Mouse (Mus musculus): ENCODE data around the gene Gata2.

Gata2 gene

DNA sequence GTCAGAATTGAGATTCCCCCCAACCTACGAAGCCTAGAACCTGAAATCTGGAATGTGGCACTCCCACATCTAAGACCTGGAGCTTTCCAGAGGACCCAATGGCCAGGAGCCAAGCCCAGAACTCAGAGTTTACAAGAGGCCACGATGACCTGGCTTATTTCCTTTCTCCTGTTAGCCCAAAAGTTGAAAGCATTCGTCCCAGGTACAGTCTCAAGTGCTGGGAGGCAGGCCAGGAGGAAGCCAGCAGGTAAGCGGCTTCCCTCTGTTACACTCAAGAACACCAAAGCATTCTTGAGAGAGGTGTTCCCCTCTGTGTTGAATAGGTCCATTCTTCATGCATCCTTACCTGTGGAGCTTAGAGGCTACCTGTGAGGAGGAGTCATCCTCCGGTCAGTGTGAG, 15.8 kb downstream of the Gata2 start:
- no peak for DNase-seq

GRCm38 (mm10) chr6:88210182-88210581, 16.5 kb downstream of the Gata2 start:
- no peak for DNase-seq

GRCm38 (mm10) chr6:88215797-88216196, 22.1 kb downstream of the Gata2 start:
- DNase-seq, result no peak

- no peak for DNase-seq
Observed at GRCm38 (mm10) chr6:88216199-88216598, 22.5 kb downstream of the Gata2 start.

GRCm38 (mm10) chr6:88219094-88219493, 25.4 kb downstream of the Gata2 start:
- DNase-seq, result no peak

DNA sequence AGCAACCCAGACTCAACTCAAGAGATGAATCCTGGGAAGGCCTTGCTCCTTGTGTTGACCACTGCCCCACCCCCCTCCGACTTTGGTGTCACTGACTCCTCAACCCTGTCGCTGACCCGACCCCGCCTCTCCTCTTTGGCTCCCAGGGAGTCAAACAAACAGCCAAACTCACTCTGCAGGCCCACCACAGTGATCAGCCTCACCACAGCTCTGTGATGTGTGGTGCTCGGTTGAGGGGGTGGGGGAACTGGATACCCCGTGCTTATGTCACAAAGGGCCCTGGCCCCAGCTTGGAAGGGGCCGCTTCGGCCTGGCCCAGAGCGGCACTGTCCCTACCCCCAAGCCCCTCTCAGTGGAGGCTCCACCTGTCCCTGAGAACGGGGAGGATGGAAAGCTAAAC, 28.3 kb downstream of the Gata2 start, which contains the start of gene Dnajb8:
Gene Dnajb8, plus strand, starts transcription at position 301 of the 400 bp plus-strand sequence.
- DNase-seq, result no peak

GRCm38 (mm10) chr6:88226570-88226994, 32.9 kb downstream of the Gata2 start:
- DNase-seq, result no peak

- DNase-seq, result no peak
Observed at GRCm38 (mm10) chr6:88227537-88227936, 33.8 kb downstream of the Gata2 start.

DNA sequence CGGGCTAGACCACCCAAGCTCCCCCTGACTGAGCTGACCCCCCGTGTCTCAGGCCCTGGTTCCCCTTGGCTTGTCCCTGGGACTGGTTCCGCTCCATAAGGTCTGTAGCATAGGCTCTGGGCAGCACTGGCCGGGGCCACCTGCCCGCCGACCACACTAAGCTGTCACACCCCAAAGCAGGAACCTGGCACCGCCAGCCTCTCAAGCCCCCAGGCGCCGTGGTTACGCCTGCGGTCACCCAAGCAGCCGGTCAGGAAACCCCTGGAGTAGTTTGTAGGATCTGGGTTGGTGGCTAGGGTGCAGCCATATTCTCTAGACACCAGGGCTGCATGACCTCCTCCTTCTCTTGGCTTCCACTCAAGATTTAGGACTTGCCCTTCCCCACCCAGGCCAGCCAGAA, 35.5 kb downstream of the Gata2 start:
- DNase-seq, result no peak

DNA sequence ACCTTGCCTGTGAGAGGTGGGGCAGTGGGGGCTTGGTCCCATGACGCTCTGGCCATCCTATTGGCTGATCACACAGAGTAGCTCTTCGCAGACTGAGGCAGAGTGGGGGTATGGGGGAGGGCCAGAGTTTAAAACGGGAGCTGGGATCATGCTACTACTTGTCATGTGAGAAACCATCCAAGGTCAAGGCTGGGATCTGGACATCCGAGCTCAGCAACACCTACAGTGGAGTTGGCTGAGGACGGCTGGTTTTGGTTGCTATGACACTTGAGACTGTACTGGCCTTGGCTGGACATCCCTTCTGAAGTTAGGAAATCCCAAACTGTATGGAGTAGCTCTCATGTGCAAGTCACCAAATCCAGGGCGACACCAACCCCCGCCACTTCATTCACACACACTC, 38.1 kb downstream of the Gata2 start:
- no peak for DNase-seq

DNA sequence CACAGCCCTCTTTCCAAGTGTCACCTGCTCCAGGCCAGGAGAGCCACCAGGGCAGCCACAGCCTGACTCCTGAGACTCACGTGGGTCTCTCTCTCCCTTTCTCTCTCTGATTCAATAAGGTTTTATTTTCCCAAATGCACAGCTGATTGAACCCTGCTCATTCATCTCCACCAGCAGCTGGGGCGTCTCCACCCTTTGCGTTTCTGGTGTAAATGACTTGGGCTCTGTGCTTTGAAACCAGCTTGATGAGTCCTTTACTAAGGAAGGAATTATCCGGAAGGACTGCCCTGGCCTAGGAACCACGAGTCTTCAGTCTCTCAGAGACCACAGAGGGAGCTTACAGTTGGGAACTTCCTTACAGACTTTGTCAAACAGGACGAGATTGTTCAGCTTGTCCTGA, 38.5 kb downstream of the Gata2 start:
- no peak for DNase-seq

GRCm38 (mm10) chr6:88233996-88234395, 40.3 kb downstream of the Gata2 start:
- DNase-seq, result no peak

- DNase-seq, result no peak
Observed at GRCm38 (mm10) chr6:88235461-88235860, 41.8 kb downstream of the Gata2 start.

- DNase-seq, result no peak
Observed at GRCm38 (mm10) chr6:88235983-88236382, 42.3 kb downstream of the Gata2 start.

- DNase-seq, result no peak
Observed at GRCm38 (mm10) chr6:88236513-88236912, 42.8 kb downstream of the Gata2 start.

DNA sequence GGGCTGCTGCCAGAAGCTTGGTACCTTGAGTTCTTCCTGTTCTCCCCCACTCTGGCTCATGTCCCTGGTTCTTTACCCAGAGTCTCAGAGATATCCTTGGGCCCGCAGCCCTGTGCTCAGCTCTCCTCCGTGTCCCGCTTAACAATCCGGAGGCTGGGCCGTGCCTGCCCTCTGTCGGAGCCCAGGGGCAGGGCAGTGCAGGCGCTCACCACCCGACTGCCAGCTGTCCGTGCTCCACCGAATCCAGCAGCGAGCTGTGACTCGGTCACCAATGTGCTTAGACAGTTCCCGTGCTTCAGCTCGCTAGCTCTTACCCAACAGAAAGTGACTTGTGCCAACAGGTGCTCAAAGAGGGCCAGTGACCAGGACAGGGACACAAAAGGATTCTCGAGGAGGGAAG, 48.9 kb downstream of the Gata2 start:
- DNase-seq, result no peak

- DNase-seq, result no peak
Observed at GRCm38 (mm10) chr6:88249231-88249630, 55.5 kb downstream of the Gata2 start.

DNA sequence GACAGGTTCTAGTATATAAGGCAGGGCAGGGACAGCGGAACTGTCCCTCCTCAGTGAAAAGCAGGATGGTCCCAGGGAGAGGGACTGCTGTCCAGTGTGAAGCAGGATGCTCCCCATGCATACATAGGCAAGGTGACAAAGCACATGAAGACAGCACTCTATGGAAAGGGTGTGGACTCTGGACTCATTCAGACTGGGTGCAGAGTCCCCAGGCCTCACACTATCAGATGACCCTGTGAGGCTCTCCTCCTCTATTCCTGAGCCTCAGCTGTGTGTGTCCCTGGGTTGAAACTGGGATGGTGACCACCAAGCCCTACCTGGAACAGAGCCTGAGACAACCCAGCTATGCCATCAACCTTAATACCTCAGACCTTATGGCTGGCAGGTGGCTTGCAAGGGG, 57.7 kb downstream of the Gata2 start:
- no peak for DNase-seq

GRCm38 (mm10) chr6:88251798-88252478, 58.2 kb downstream of the Gata2 start:
- no peak for DNase-seq

DNA sequence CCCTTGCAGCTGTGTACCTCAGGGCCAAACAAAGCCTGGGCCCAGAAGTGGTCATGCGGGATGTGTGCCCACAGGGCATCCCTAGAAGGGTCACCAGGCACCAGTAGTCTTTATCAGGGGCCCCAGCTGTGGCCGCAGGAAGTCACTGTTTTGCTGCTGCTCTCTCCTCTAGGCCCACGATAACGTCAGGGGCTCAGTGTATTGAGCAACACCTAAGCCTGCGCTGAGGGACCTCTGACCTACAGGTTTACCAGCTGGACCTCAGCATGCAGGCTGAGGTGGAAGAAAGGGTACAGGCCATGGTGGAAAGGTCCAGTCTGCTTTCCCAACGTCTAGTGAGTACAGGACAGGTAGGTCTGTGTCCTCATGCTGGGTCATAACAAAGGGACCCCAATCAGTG, 60.4 kb downstream of the Gata2 start:
- no peak for DNase-seq

GRCm38 (mm10) chr6:88255435-88255834, 61.7 kb downstream of the Gata2 start:
- no peak for DNase-seq

Measured in thymus, adult 18-20 months (tissue).